Mouse (Mus musculus): ENCODE measurements around the gene Car15. TPM values are rescaled to one million over a fixed set of nuclear protein-coding genes. Genes with fewer than 3 reads are reported as not detected.
A peak's percentile ranks its signal among the peaks of the same experiment; 100 is the strongest.

Gene Car15
- polyA plus RNA-seq, 1 experiment from 2014 or later = 3.7 TPM

DNA sequence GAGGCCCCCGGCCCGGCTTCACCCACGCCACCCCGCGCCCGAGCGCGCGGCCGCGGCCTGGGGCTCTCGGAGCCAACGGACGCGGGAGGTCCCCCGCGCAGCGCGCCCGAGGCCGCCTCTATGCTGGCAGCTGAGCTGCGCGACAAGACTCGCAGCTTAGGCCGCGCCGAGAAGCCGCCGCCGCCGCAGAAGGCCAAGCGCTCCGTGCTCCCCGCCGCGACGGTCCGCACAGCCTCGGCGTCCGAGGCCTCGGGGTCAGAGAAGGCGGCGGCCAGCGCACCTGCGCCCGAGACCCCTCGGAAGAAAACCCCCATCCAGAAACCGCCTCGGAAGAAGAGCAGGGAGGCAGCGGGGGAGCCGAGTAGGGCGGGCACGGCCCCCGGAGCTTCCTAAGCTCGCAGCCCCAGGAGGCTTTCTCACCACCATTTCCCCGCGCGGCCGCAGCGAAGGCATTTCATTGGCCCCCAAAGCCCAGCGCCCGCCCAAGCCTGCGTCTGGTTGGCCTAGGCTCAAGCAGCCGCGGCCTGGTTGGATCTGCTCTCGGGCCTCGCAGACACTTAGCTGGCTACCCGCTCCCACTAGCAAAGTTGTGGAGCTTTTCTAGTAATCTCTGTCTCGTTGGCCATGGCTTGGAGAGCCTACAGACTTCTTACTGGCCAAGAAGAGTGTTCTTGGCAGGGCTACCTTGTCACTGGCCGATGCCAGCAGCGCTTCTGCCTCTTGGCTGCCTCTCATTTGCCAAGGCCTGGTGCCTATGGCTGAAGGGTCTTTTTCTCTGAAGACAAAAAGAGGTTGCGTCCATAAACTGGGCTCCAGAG lies 30.8 kb downstream of the Car15 start:
- H3K9me3 ChIP-seq = no peaks in the 10 kb centered on the region
- H3K9ac ChIP-seq = peak overlapping the region; percentile 88
- H3K27me3 ChIP-seq (replicated peaks) = peaks cover 65% of the 10 kb centered on the region
- 2% methylated on average over 71 of the region's 73 CpGs for WGBS
- ATAC-seq (ENCODE audit: low FRiP score, low read depth) = peak; percentile 82
- H3K36me3 ChIP-seq = no peaks in the 10 kb centered on the region
- peak overlapping the region; percentile 97 for H3K4me2 ChIP-seq (replicated peaks)
- peak overlapping the region; percentile 47; the same call in 1 of the 2 replicates for H3K27ac ChIP-seq
- H3K4me1 ChIP-seq = peaks cover 55% of the 10 kb centered on the region
- H3K4me3 ChIP-seq = peak overlapping the region; percentile 59

DNA sequence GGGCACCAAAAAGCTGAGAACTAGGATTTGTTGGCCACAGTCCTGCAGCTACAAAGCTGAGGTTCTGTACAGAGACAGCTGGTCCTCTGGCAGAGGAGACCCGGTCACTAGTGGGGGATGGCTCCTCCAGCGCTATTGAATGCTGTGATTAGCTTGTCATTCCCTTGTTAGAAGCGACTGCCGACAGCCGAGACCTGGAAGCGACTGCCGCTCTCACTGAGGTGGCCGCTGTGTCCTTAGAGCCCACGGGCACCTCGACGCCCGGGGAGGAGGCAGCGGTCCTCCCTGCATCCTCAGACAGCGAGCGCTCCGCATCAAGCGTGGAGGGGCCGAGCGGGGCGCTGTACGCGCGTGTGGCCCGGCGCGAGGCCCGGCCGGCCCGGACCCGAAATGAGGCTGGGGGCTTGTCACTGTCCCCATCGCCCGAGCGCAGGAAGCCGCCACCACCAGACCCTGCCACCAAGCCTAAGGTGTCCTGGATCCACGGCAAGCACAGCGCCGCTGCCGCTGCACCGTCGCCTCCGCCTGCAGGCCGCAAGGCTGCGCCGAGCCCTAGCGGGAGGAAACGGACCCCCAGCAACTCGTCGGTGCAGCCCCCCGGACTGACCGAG lies 31.5 kb downstream of the Car15 start:
- peak; percentile 20 for ATAC-seq (ENCODE audit: low FRiP score, low read depth)
- Histone ChIP-seq H3K27ac (peak overlapping the region; percentile 47; the same call in 1 of the 2 replicates), H3K27me3 (replicated peaks) (peaks cover 72% of the 10 kb centered on the region), H3K4me2 (replicated peaks) (peak overlapping the region; percentile 97), H3K4me1 (peaks cover 61% of the 10 kb centered on the region), H3K9me3 (no peaks in the 10 kb centered on the region), H3K36me3 (no peaks in the 10 kb centered on the region), H3K9ac (peak overlapping the region; percentile 88), H3K4me3 (peak overlapping the region; percentile 59)
- 4% methylated on average over 50 of the region's 50 CpGs for WGBS

DNA sequence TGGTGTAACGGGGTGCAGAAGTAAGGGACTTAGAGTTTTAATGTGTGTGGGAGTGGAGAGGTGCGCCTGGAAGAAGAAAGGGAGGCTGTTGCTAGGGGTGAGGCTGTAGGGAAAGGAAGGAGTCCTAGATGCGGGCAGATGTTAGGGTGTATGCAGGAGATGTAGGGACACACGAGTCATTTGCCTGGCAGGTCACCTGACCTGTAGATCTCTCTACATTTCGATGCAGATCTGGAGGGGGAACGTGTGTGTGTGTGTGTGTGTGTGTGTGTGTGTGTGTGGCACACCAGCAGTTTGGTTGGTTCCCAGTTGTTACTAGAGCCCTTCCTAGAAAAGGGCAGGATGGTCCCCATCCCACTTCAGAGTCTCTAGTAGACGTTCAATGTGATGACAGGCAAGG lies 33.2 kb downstream of the Car15 start:
- no peak for ATAC-seq (ENCODE audit: low FRiP score, low read depth)
- peak overlapping the region; percentile 62 for H3K4me2 ChIP-seq (replicated peaks)
- no peaks in the 10 kb centered on the region for H3K36me3 ChIP-seq
- H3K4me1 ChIP-seq = peaks cover 59% of the 10 kb centered on the region
- 10% methylated on average over 7 of the region's 7 CpGs for WGBS
- H3K27me3 ChIP-seq (replicated peaks) = peaks cover 75% of the 10 kb centered on the region
- H3K27ac ChIP-seq = no peak overlapping the region
- 0 out of 2 replicates have a peak overlapping the region, but pooled peaks have one; percentile 35 for H3K9ac ChIP-seq
- H3K9me3 ChIP-seq = no peaks in the 10 kb centered on the region
- H3K4me3 ChIP-seq = no peak overlapping the region

DNA sequence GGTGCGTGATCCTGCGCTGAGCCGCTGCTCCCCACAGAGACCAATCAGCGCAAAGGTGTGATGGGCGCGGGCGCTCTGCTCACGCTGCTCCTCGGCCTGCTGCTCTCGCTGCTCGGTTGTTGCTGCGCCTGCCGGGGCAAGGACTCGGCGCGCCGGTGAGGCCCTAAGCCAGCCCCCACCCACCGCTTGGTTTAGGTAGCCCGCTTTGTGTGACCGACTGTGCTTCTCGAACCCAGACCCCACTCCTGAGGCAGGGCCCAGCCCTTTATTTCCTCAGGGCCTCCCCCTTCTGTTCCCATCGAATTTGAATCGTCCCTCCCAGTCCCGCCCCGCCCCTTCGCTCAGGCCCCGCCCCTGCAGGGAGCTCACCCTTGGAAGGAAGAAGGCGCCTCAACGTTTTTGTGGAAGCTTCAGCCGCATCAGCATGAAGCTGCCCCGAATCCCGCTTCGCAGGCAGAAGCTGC lies 33.7 kb downstream of the Car15 start:
- Histone ChIP-seq H3K27me3 (replicated peaks) (peaks cover 77% of the 10 kb centered on the region), H3K27ac (no peak overlapping the region), H3K9me3 (no peaks in the 10 kb centered on the region), H3K4me1 (peaks cover 54% of the 10 kb centered on the region), H3K4me3 (peak overlapping the region; percentile 24), H3K4me2 (replicated peaks) (peak overlapping the region; percentile 62), H3K9ac (0 out of 2 replicates have a peak overlapping the region, but pooled peaks have one; percentile 35), H3K36me3 (no peaks in the 10 kb centered on the region)
- ATAC-seq (ENCODE audit: low FRiP score, low read depth) = no peak
- WGBS = under 1% methylated on average over 33 of the region's 33 CpGs

DNA sequence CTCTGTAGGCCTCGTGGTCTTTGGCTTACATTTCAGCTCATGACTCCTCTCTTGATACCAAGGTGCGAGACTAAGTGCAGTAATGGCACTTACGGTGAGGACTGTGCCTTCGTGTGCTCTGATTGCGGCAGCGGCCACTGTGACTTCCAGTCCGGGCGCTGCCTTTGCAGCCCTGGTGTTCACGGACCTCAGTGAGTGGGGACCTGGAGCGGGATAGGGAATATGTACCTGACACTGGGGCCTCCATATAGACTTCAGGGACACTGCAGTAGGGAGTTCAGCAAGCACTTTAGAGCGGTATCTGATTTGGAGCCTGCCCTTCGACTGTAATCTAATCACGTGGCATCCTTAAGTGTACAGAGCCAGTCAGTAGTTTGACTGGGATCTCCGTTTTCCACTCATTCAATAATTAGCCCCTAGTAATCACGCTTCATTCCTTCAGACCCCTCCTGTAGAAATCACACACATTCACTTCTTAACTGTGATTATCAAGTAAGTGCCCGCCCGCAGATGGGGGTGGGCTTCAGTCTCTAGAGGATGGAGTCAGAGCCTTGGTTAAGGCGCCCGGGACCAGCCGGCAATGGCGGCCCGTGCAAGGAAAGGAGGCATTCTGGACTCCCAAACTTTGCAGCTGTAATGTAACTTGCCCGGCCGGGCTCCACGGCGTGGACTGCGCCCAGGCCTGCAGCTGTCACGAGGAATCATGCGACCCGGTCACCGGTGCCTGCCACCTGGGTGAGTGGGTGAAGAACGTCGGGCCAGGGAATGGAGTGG lies 34.3 kb downstream of the Car15 start:
- 6% methylated on average over 33 of the region's 33 CpGs for WGBS
- Histone ChIP-seq H3K36me3 (no peaks in the 10 kb centered on the region), H3K9me3 (no peaks in the 10 kb centered on the region), H3K27ac (no peak overlapping the region), H3K27me3 (replicated peaks) (peaks cover 83% of the 10 kb centered on the region), H3K9ac (0 out of 2 replicates have a peak overlapping the region, but pooled peaks have one; percentile 35), H3K4me2 (replicated peaks) (peak overlapping the region; percentile 62), H3K4me1 (peaks cover 48% of the 10 kb centered on the region), H3K4me3 (peak overlapping the region; percentile 27)
- no peak for ATAC-seq (ENCODE audit: low FRiP score, low read depth)

DNA sequence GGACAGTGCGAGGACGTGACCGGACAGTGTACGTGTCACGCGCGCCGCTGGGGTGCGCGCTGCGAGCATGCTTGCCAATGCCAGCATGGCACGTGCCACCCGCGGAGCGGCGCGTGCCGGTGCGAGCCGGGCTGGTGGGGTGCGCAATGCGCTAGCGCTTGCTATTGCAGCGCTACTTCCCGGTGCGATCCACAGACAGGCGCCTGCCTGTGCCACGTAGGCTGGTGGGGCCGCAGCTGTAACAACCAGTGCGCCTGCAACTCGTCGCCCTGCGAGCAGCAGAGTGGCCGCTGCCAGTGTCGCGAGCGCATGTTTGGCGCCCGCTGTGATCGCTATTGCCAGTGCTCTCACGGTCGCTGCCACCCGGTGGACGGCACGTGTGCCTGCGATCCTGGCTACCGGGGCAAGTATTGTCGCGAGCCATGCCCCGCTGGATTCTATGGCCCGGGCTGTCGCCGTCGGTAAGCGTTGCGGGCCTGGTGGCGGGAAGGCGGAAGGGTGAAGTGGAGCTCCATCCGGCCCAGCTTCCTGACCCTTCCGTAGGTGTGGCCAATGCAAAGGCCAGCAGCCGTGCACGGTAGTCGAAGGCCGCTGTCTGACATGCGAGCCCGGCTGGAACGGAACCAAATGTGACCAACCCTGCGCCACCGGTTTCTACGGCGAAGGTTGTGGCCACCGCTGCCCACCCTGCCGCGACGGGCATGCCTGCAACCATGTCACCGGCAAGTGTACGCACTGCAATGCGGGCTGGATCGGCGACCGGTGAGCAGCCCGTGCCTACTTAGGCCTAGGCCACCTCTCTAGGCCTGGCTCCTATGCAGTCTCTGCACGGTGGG lies 35.1 kb downstream of the Car15 start:
- peak overlapping the region; percentile 27 for H3K4me3 ChIP-seq
- H3K9me3 ChIP-seq = no peaks in the 10 kb centered on the region
- WGBS = 2% methylated on average over 83 of the region's 83 CpGs
- peaks cover 53% of the 10 kb centered on the region for H3K4me1 ChIP-seq
- peak overlapping the region; percentile 58 for H3K4me2 ChIP-seq (replicated peaks)
- peak overlapping the region; percentile 13; the same call in 1 of the 2 replicates for H3K9ac ChIP-seq
- H3K27me3 ChIP-seq (replicated peaks) = peaks cover 91% of the 10 kb centered on the region
- H3K36me3 ChIP-seq = no peaks in the 10 kb centered on the region
- ATAC-seq (ENCODE audit: low FRiP score, low read depth) = no peak
- no peak overlapping the region for H3K27ac ChIP-seq

DNA sequence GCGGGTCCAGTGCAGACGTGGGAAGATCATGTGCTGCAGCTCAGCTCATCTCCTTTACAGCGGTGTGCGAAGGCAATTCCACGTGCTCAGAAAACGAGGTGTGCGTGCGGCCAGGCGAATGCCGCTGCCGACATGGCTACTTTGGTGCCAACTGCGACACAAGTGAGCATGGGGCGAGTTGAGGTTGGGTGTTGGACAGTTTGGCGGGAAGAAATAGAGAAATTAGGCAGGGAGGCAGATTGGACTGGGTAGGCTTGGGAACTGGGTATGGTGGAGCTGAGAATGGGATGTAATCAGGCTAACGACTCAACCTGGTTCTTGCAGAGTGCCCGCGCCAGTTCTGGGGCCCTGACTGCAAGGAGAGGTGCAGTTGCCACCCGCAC lies 35.7 kb downstream of the Car15 start:
- peak overlapping the region; percentile 27; the same call in 1 of the 2 replicates for H3K4me3 ChIP-seq
- ATAC-seq (ENCODE audit: low FRiP score, low read depth) = no peak
- H3K4me2 ChIP-seq (replicated peaks) = peak overlapping the region; percentile 58
- 0 out of 2 replicates have a peak overlapping the region, but pooled peaks have one; percentile 13 for H3K9ac ChIP-seq
- H3K27me3 ChIP-seq (replicated peaks) = peaks cover 97% of the 10 kb centered on the region
- H3K4me1 ChIP-seq = peaks cover 54% of the 10 kb centered on the region
- no peaks in the 10 kb centered on the region for H3K9me3 ChIP-seq
- H3K27ac ChIP-seq = no peak overlapping the region
- WGBS = 5% methylated on average over 18 of the region's 18 CpGs
- no peaks in the 10 kb centered on the region for H3K36me3 ChIP-seq

DNA sequence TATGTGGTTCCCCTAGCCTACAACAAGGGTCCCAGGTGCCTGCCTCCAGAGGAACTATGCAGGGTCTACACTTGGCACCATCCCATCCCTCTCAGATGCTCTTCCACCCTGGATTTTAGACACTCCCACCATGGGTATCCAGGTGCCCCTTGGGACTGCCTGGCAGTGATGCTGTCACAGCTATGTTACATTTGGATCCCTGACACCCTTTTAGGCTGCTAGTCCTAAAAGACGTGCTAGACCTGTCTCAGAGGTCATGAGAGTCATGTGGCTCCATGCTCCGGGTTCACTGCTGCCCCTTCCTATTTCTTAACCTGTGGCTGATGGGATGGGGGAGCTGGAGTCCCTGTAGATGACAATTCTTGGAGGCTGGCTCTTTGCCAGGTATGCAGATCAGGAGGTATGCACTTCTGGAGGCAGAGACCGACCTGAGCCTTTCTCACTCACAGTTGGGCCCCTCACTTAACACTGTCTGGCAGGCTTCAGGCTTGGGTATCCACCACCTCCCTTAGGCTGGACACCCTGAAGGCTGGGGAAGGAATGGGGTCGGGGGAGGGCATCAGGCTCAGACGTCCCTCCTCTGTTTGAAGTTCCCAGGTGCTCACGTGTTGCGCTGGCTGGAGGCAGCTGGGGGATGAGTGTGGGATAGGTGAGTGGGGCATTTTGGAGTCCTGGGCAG lies 36.2 kb downstream of the Car15 start:
- no peaks in the 10 kb centered on the region for H3K9me3 ChIP-seq
- no peak overlapping the region for H3K9ac ChIP-seq
- no peaks in the 10 kb centered on the region for H3K36me3 ChIP-seq
- WGBS = 3% methylated on average over 7 of the region's 7 CpGs
- no peak overlapping the region for H3K4me3 ChIP-seq
- peak overlapping the region; percentile 58 for H3K4me2 ChIP-seq (replicated peaks)
- no peak for ATAC-seq (ENCODE audit: low FRiP score, low read depth)
- no peak overlapping the region for H3K27ac ChIP-seq
- peaks cover 57% of the 10 kb centered on the region for H3K4me1 ChIP-seq
- H3K27me3 ChIP-seq (replicated peaks) = peaks cover 99% of the 10 kb centered on the region

DNA sequence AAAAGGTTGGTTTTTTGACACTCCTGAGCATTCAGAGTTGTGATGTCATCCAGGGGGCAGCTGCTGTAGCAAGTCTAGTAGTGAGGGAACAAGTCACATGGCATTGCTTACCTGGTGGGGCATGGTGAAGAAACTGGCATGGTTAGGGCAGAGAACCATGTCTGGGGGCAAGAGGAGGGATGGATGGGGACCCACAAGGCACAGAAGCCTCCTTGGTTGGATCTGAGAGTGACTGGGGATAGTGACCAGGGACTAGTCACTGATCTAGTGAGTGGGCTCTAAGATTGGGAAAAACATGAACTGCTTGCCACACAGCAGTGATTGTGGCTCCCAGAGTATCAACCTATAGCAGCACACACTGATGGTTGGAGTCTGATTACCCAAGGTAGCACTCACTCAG lies 38.6 kb downstream of the Car15 start:
- no peaks in the 10 kb centered on the region for H3K36me3 ChIP-seq
- H3K4me1 ChIP-seq = peaks cover 46% of the 10 kb centered on the region
- no peak for ATAC-seq (ENCODE audit: low FRiP score, low read depth)
- H3K4me2 ChIP-seq (replicated peaks) = peak overlapping the region; percentile 74; the same call in 1 of the 2 replicates
- H3K4me3 ChIP-seq = no peak overlapping the region; the same call in 1 of the 2 replicates
- peaks cover 96% of the 10 kb centered on the region for H3K27me3 ChIP-seq (replicated peaks)
- H3K9ac ChIP-seq = no peak overlapping the region
- no peaks in the 10 kb centered on the region for H3K9me3 ChIP-seq
- no peak overlapping the region for H3K27ac ChIP-seq

DNA sequence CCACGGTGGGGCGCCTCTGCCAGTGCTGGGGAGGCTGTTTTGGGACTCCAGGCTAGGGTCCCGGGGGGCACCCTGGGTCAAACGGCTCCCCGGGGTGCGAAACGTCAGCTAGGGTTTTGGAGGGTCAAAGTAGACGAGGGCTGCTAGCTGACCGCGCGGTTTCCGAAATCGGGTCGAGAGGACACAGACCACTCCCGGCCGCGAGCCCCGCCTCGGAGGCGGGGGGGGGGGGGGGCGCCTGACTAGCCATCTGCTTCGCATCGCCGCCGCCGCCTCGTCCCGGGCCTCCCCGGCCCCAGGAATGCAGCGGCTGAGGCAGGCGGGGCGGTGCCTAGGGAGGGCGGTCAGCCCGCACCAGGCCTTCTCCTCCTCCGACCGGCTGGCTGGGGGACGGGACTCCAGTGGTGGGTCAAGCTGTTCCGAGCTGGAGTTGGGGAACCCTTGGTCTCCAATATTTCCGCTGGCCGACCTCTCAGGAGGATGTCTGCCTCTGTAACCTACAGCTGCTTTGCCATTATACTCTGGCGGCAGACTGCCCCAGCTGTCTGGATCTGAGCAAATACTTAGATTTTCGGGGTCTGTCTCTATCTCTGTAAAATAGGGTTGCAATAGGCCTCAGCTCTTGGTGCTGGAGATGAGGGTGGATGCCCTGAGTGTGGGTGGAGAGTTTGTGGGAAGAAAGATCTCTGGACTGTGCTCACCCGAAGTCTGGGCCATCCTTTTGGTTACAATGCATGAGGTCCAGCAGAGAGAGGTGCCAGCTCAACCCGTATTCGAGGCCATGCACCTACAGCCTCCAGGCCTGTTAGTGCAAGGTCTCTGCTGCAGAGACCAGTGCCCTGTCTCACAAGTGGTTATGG lies 39.6 kb downstream of the Car15 start:
- H3K27ac ChIP-seq = no peak overlapping the region

More for the DNA sequence above, 39.6 kb downstream of the Car15 start:
- Histone ChIP-seq H3K9ac (peak overlapping the region; percentile 70), H3K36me3 (0 out of 2 replicates have a peak, but pooled peaks cover 3% of the 10 kb centered on the region), H3K4me3 (peak overlapping the region; percentile 53), H3K9me3 (no peaks in the 10 kb centered on the region), H3K4me2 (replicated peaks) (peak overlapping the region; percentile 74), H3K27me3 (replicated peaks) (peaks cover 92% of the 10 kb centered on the region), H3K4me1 (peaks cover 38% of the 10 kb centered on the region)
- WGBS = 2% methylated on average over 43 of the region's 45 CpGs
- ATAC-seq (ENCODE audit: low FRiP score, low read depth) = no peak
